Mouse (Mus musculus) heart, postnatal 0 days (tissue): ENCODE data around the gene Tmem135.

ENCODE experiments used
- CTCF ChIP-seq: IDR thresholded peaks from 2 replicates; pipeline ENCODE4 v1.5.1; 2016; ENCODE audit warnings: antibody characterized with exemption, control low read depth, low read depth
- EP300 ChIP-seq: IDR thresholded peaks from 2 replicates; pipeline ENCODE4 v1.6.1; 2016; ENCODE audit warnings: antibody characterized with exemption, low read depth

DNA sequence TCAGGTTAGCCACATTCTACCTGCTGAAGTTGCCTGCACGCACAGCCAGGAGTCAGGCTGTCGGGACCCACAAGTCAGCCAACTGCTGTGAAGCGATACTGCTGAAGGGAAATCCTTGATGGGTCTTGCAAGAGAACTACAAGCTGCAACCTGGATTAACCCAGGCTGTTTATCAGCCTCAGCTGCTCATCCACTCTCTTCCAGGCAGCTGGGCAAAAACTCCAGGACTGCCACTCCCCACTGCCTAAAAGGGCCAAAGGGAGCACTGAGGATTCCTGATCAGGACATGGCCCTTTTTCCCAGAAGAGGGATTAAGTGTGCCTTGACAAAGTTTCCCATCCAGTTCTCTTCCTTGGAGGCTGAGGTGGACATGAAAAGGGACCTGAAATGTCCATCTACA is 15.0 kb downstream of the Tmem135 start:
- TF ChIP-seq CTCF (no peak), EP300 (no peak)
